In genomic region chr9:110085693-110086092, GRCm38 (mm10) we compare ENCODE assay signal across 20 mouse cellular contexts.
"Had no signal": no experiment of that assay in that cellular context is flagged by ENCODE, and none has a peak within 500 bp of the region (broad histone marks: within the 10 kb centered on the region; RNA-seq: fewer than 3 reads in every experiment).

No protein-coding gene starts in this region.

- H3K4me2 ChIP-seq: heart, embryonic 12.5 days; hindbrain, embryonic 12.5 days; hindbrain, embryonic 15.5 days; intestine, embryonic 15.5 days; limb, embryonic 13.5 days; limb, embryonic 15.5 days; liver, embryonic 12.5 days had no signal

- H3K27me3 ChIP-seq: heart, embryonic 12.5 days; hindbrain, embryonic 12.5 days; hindbrain, embryonic 15.5 days; intestine, embryonic 15.5 days; limb, embryonic 13.5 days; limb, embryonic 15.5 days; liver, embryonic 12.5 days had no signal

- H3K9ac ChIP-seq: heart, embryonic 12.5 days; hindbrain, embryonic 12.5 days; hindbrain, embryonic 15.5 days; intestine, embryonic 15.5 days; limb, embryonic 13.5 days; limb, embryonic 15.5 days; liver, embryonic 12.5 days had no signal

- H3K9me3 ChIP-seq: heart, embryonic 10.5 days; heart, embryonic 12.5 days; hindbrain, embryonic 10.5 days; hindbrain, embryonic 12.5 days; hindbrain, embryonic 15.5 days; intestine, embryonic 15.5 days; limb, embryonic 13.5 days; limb, embryonic 15.5 days; liver, embryonic 12.5 days had no signal

- H3K4me3 ChIP-seq: heart, embryonic 10.5 days; heart, embryonic 12.5 days; hindbrain, embryonic 10.5 days; hindbrain, embryonic 12.5 days; hindbrain, embryonic 15.5 days; intestine, embryonic 15.5 days; limb, embryonic 13.5 days; limb, embryonic 15.5 days; liver, embryonic 12.5 days had no signal

- H3K4me1 ChIP-seq: hindbrain, embryonic 10.5 days; hindbrain, embryonic 15.5 days; intestine, embryonic 15.5 days; limb, embryonic 13.5 days; limb, embryonic 15.5 days; liver, embryonic 12.5 days had no signal

- ATAC-seq: inflammation-experienced regulatory T-cells, adult 6 months; intestine, postnatal 0 days; liver, embryonic 12.5 days had no signal

- H3K27ac ChIP-seq: heart, embryonic 10.5 days; hindbrain, embryonic 10.5 days; hindbrain, embryonic 12.5 days; hindbrain, embryonic 15.5 days; intestine, embryonic 15.5 days; limb, embryonic 13.5 days; limb, embryonic 15.5 days; liver, embryonic 12.5 days had no signal

- DNase-seq: gastrocnemius, postnatal 14 days; heart, adult 18-20 months; heart, postnatal 4 days; kidney, adult 18-20 months; kidney, postnatal 14 days; kidney, postnatal 36 days; layer of hippocampus, adult 9-11 months; layer of hippocampus, postnatal 36 days; left cerebral cortex, postnatal 4 days had no signal
